Mouse (Mus musculus): Measurements from ENCODE around the gene Agap1.

The Agap1 gene

DNA sequence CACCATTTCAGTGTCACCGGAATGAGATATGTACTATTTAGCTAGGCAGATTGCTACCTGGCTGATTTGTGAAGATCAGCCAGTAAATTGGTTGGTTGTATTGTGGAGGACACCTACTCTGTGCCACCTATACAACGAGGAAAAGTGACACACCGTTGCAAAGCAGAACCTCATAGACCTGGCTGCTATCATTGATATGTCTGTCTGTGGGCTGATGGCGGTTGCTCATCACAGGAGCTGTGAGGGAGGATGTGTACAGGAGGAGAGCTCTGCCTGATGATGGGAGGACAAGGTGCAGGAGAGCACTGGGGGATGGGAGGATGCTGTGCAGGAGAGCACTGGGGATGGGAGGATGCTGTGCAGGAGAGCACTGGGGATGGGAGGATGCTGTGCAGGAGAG is 46.7 kb downstream of the Agap1 start:
- WGBS = 67% methylated on average over 4 of the region's 4 CpGs

DNA sequence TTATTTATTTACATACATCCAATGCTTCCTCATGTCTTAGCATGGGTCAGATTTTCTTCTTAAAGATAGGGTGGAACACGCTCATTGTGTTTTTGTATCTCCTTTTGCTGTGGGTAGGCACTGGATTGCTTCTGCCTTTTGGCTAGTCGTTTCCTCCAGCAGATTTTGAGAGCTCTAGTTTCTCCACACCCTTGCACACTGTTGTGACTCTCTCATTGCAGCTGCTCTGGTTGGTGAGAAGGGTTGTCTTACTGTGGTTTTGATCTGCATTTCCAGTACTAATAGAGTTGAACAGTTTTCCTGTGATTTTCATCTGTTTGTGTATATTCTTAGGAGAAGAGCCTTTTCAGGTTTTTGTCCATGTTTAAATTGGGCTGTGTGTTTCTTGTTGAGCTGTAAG is 54.6 kb downstream of the Agap1 start:
- WGBS = 72% methylated on average over 2 of the region's 2 CpGs

DNA sequence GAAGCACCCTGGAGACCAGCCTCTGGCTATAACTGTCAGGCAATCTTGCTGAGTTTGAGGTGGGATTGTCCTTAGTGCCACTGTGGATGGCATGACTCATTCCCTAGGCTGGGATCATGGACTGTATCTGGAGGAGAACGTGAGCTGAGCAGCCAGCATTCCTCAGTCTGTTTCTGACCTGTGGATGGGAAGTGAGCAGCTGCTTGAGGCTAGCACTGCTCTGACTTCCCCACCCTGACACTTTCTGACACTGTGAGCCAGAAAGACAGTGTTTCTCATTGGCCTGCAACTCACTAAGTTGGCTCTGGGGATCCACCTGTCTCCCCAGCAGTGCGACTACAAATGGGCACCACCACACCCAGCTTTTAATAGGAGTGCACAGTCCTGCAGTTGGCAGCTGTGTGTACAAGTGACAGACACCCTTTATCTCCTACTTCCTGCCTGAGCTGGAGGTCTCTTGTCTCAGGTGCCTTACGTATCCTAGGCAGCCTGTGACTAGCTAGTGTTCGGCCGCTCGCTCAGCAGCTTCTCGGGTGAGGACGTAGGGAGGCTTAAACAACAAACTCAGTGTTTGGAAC is 55.2 kb downstream of the Agap1 start:
- WGBS = 71% methylated on average over 8 of the region's 8 CpGs

- 70% methylated on average over 8 of the region's 8 CpGs for WGBS
Measured at GRCm38 (mm10) chr1:89510731-89511130, 56.1 kb downstream of the Agap1 start.

- WGBS = 82% methylated on average over 8 of the region's 8 CpGs
Measured at GRCm38 (mm10) chr1:89513616-89514283, 59.1 kb downstream of the Agap1 start.

DNA sequence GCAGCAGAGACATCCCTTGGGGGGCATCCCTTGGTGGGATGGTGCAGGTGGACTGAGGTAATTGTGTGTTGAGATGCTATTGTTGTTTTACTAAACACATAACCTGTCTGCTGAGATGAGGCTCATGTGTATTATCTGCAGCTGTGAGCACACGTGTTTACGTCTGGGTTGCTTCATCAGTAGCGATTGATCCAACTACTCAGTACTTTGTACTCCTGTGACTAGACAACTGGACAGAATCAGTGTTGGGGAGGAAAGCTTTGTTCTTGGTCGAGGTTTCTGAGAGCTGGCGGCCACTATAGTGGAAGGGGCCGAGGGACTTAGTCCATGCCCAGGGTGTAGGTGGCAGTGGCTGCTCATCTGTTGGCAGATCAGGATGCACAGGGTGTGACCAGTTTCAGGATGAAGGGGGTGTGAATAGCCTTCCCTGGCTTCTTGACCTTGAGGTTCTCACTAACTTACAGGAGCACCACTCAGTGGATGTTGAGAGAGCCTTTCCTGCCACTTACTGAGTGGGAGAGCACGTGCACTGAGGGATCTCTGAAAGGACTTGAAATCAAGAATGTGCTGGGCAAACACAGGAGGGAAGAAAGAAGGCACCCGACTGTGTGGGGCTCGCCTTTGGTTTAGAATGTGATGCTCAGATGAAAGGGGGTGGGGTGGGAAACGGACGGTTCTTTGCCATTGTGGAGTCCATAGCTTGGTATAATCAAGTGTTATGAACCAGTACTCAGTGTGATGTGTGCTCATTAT is 61.4 kb downstream of the Agap1 start:
- WGBS = 84% methylated on average over 11 of the region's 11 CpGs

DNA sequence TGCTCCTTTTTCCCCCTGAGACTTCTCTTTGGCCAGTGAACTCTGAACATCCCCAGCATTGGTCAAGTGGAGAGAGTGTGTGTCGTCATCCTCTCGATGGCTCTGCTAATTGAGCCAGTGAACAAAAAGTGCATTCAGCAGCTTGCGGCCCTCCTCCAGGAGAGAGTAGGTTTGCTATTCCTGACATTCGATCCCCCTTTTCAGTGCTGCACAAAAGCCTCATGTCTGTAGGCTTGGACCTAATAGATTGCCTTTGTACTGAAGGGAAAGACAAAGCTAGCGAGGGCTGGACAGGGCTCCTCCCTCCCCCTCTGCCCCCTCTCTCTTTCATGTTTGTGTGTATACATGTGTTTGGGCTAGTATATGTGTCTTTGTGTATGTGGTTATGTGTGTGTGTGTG is 63.2 kb downstream of the Agap1 start:
- WGBS = 62% methylated on average over 5 of the region's 5 CpGs

GRCm38 (mm10) chr1:89519914-89520643 is 65.5 kb downstream of the Agap1 start:
- WGBS = 78% methylated on average over 17 of the region's 17 CpGs

DNA sequence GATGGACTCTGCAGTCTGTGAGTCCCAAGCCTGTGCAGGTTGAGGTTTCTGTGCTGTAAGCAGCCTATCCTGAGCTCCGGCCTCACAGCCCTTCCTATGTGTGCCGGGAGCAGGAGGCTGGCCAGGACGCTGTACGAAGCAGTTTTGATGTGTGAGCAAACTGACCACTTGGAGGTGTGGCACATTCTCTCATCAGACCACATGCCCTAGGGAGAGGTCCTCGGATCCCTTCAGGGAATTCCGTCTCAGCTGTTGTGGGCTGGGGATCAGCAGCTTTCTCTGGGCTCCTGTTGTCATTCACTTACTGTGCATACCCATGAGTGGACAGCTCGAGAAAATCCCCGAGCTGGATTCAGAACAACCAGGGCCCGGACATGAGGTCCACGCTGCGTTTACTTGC is 66.8 kb downstream of the Agap1 start:
- 82% methylated on average over 11 of the region's 11 CpGs for WGBS

GRCm38 (mm10) chr1:89521935-89522535 is 67.4 kb downstream of the Agap1 start:
- WGBS = 76% methylated on average over 17 of the region's 17 CpGs

DNA sequence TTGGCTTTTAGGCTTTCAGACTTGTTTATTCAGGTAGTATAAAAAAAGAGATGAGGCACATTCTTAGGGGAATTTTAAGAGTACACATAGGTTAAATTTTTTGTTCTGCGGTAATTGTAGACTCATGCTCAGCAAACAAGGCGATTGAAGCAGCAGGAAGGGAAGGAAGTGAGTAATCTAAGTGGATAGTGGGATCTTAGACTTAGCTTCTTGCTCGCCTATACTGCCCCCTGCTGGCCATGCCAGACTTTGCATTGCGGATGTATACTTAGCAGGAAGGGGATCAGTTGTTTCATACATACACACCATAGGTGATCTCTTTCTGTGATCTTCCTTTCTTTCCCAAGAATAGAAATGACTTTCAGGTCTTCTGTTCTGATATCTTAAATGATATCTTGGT is 69.8 kb downstream of the Agap1 start:
- 2% methylated on average over 4 of the region's 4 CpGs for WGBS

GRCm38 (mm10) chr1:89524998-89525397 is 70.4 kb downstream of the Agap1 start:
- WGBS = 68% methylated on average over 4 of the region's 4 CpGs

- 14% methylated on average over 13 of the region's 13 CpGs for WGBS
Measured at GRCm38 (mm10) chr1:89525825-89526224, 71.2 kb downstream of the Agap1 start.

- 66% methylated on average over 17 of the region's 17 CpGs for WGBS
Measured at GRCm38 (mm10) chr1:89528671-89529276, 74.2 kb downstream of the Agap1 start.

GRCm38 (mm10) chr1:89533702-89534101 is 79.1 kb downstream of the Agap1 start:
- WGBS = 53% methylated on average over 9 of the region's 9 CpGs

- 76% methylated on average over 18 of the region's 18 CpGs for WGBS
Measured at GRCm38 (mm10) chr1:89538163-89538946, 83.7 kb downstream of the Agap1 start.

- 80% methylated on average over 13 of the region's 13 CpGs for WGBS
Measured at GRCm38 (mm10) chr1:89539127-89539526, 84.5 kb downstream of the Agap1 start.

GRCm38 (mm10) chr1:89541151-89541550 is 86.5 kb downstream of the Agap1 start:
- 92% methylated on average over 13 of the region's 13 CpGs for WGBS

DNA sequence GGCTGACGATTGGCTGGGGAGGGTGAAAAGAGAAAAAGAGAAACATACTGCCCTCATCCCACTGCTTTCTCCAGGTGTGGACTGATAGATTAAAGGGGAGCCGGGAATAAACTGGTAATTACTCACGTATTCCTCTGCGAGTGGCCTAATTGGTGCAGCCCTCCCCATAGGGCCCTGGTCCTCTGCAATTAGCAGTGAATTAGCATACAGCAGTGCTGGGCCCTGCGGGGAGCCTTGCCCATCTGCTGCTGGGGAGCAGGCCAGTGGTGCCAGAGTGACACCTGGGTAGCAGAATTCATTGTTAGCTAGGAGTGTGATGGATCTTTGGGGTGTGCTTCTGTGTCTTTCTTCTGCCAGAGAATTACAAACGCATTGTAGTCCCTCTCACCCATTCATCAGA is 87.9 kb downstream of the Agap1 start:
- WGBS = 69% methylated on average over 6 of the region's 6 CpGs

- 96% methylated on average over 6 of the region's 6 CpGs for WGBS
Measured at GRCm38 (mm10) chr1:89543312-89543711, 88.7 kb downstream of the Agap1 start.

- WGBS = 78% methylated on average over 4 of the region's 4 CpGs
Measured at GRCm38 (mm10) chr1:89544094-89544493, 89.5 kb downstream of the Agap1 start.

All from cerebral cortex, adult 2 months (tissue).